Mouse (Mus musculus) 3T3-L1 (cell line): ENCODE results near the gene Fsip1.

Experiments used
- DNase-seq: peaks from one replicate; pipeline ENCODE4 v3.0.0-alpha.2; 2015; ENCODE audit warnings: low read depth, low spot score

The Fsip1 gene

DNA sequence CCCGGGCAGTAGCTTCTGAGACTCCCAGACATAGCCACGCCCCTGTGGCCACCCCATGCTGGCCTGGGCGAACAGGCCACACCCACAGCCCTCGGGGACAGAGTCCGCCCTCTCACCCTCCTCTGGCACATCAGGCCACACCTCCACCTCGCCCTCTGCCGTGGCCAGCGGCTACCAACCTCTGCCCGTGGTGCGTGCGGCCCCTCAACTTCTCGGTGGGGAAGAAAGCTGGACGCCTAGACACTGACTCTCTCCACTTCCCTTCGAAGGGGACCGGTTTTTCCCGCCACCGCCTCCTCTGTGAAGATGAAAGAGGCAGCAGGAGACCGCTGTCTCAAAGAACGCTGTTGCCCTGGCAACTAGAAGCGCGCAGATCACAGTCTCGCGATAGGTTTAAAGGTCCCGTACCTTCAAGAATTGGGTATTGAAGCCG, at the start of gene Fsip1:
Gene Fsip1 (minus strand): TSS at position 346 of the 433 bp plus-strand sequence.
- DNase-seq = peak; percentile 29

- peak; percentile 53 for DNase-seq
Observed at GRCm38 (mm10) chr2:118306522-118306895, 49.7 kb upstream of the Fsip1 start.

DNA sequence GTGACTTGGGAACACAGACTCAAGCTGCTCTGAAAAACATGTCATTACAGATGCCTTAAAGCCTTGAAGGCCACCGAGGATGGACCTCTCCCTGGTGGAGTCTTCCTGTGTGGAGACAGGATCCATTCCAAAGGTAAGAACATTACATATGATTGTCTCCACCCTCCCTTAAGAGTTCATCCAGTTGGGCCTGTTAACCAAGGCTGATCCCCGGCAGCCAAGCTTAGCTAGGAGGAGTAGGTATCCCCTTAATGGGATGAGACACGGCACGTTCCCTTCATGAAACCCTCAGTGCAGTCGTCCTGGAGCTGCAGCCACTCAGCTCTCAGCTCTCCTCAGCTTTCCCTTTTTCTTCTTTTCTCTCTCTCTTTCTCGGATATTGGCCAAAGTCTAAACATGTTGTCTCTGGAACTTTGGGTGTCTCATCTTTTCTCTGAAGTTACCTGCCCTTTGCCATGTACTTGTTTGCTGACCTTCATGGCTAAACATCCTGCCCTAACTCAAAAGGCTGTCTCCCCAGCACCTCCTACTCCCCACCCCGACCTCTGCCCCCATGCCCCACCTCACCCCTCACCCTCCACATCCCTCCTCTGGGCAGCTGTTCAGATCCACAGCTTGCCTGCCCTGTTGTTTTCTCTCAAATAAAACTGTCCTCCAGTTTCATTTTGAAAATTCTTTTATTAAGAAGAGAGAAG, 49.2 kb upstream of the Fsip1 start:
- no peak for DNase-seq

DNA sequence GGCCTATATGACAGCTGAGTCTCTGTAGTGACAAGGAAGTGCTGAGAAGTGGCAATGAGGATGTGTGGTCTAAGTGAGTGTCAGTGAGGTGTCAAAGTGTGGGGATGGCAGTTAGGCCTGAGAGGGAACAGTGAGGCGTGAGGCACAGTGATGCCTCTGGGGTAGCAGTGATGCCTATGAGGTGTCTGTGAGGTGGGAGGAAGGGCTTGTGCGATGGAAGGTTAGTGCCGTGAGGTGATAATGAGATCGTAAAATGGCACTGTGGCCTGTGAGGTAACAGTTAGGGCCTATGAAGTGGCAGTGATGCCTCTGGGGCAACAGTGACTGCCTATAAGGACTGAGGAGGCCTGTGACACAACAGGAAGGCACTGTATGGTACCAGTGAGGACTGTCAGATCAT, 46.7 kb upstream of the Fsip1 start:
- DNase-seq = no peak

GRCm38 (mm10) chr2:118301656-118302055, 44.9 kb upstream of the Fsip1 start:
- no peak for DNase-seq

- DNase-seq = no peak
Observed at GRCm38 (mm10) chr2:118301041-118301545, 44.3 kb upstream of the Fsip1 start.

DNA sequence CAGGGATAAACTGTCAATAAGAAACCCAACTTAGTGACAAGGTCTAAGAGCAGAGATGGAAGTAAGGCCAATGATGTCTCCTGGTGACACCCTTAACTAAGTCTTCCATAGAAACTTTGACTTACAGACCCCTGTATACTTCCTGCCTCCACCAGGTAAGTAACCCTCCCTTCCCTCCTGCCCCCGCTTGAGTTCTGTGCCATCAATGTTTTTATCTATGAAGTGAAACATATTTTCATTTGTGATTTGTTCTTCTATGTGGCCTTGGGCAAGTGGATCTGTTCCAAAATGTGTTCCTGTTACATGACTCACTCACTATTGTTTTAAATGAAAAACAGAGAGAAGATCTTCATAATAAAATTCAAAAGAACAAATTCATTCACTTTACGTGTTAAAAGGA, 43.2 kb upstream of the Fsip1 start:
- no peak for DNase-seq

DNA sequence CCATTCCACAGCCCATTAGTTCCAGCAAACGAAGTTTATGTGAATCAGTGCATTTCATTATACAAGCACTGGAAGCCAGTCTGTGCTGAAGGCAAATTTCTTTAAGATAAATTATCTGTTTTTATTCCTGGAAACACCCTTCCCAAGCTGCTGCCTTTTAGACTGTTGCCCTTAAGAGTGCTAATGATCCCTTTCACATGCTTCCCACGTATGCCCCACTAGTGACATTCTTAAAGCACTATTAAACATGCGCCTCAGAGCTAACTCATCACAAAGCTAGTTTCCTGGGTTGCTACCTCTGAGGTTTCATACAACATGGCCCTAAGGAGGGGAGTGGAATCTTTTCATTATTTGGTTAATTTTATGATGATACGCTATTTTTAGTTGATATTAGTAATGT, 41.8 kb upstream of the Fsip1 start:
- no peak for DNase-seq

GRCm38 (mm10) chr2:118297966-118298365, 41.2 kb upstream of the Fsip1 start:
- DNase-seq = peak; percentile 74

DNA sequence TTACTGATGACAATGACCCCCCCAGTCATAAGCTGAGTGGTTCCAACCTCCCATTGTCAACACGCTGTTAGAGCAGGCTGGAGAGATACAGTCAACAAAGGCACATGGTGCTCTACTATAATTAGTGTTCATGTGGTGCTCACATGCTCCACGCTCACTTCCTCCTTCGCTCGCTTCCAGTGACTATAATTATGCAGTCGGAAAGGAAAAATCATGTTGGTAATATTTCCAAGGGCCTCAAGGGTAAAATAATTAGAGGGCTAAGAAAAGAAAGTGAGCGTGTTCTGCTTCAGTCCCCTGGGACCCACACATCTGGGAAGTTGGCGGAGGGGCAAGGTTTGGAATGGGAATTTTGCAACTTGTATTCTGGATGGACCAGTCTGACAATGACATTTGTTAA, 38.7 kb upstream of the Fsip1 start:
- DNase-seq = peak; percentile 74

DNA sequence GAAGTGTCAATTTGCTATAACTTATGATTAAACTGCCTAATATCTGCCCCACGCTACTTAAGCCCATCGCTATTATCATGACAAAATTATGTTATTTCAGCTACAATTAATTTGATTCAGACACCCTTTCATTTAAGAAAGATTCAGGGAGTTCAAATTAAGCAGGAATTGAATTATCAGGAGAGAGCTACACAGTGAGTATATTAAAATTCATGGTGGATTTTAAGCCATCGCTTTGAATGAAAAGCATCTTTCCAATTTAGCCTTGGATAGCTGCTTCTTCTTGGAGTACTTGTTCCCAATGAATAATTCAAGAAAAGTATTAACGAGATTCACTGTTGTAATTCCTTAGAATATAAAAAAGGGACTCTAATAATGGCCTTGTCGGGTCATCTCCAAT, 36.8 kb upstream of the Fsip1 start:
- DNase-seq = no peak

- peak; percentile 92 for DNase-seq
Observed at GRCm38 (mm10) chr2:118289066-118289460, 32.3 kb upstream of the Fsip1 start.

DNA sequence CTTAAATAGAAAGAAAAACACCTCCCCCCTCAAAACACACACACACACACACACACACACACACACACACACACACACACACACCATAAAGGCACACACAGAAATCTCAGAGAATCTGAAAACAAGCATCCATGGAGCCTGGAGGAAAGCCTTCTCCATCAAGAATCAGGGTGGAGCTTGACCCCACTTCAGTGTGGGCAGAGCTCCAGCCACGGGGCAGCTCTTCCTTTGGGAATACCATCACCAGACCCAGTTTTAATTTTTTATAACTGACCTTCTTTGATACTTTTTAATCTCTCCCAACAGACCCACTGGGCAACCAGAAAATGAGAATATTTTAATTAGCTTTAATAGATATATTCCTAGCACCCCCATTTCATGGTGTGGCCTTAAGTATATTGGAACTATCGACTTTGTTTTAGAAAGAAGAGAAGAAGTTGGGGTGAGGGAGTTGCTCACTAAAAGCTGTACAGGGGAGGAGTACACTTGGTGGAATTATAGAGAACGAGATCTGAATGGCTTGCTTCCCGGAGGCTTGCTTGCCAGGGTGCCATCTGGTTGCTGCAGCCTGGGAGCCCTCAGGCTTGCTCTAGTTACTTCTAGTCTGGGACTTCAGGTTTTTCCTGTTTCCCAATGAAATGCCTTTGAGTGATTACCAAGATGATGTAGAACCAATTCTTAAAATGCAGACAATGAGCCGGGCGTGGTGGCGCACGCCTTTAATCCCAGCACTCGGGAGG, 31.7 kb upstream of the Fsip1 start:
- peak; percentile 73 for DNase-seq

DNA sequence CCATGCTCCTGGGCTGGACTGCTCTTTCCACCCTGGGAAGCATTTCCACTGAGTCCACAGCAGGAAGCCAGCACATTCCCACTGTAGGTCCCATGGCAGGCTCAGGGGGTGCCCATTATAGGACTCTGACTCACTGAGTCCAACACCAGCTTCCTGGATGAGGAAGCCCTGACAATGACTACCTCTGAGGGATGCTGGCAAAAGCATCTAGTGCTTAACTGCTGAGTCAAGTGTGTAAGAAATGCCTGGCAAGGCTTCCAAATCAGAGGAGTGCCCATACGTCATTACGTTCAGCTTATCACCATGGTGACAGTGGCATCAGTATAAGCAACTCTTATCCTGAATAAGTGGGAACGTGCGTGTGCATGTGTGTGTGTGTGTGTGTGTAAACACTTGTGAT, 30.9 kb upstream of the Fsip1 start:
- peak; percentile 97 for DNase-seq

- no peak for DNase-seq
Observed at GRCm38 (mm10) chr2:118282467-118282866, 25.7 kb upstream of the Fsip1 start.

- no peak for DNase-seq
Observed at GRCm38 (mm10) chr2:118278249-118278648, 21.5 kb upstream of the Fsip1 start.

DNA sequence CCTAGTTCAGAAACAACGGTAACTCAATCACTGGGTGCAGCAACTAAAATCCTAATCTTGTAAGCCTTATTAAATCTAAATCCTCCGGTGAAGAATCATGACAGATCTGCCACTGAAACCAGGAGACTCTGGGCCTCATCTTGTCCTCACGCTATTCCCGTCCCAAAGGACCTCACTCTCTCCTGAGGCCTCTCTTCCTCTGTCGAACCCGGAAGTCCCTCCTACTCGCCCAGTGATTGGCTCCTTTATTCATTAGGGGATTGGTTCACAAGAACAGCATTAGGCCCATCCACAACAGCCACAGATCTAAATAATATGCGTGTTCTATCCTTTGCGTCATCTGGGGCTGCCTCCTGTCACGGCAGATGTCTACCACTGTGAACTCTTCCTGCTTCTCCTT, 14.8 kb upstream of the Fsip1 start:
- no peak for DNase-seq

GRCm38 (mm10) chr2:118270213-118270612, 13.4 kb upstream of the Fsip1 start:
- no peak for DNase-seq

DNA sequence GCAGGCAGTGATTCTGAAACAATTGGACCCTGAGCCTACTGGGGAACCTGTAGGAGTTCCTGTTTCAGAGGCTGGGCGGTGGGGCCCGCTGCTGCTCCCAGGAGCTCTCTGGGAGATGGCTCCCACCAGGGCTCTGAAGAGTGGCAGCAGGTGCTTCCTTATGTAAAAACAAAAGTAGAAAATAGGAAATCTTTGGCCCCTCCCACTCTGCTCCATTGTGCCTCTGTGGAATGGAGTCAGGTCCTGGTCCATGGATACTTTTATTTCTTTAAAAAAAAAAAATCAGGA, 7.1 kb upstream of the Fsip1 start:
- no peak for DNase-seq

GRCm38 (mm10) chr2:118263151-118263913, 6.6 kb upstream of the Fsip1 start:
- peak; percentile 85 for DNase-seq

GRCm38 (mm10) chr2:118262673-118263072, 5.9 kb upstream of the Fsip1 start:
- DNase-seq = no peak

DNA sequence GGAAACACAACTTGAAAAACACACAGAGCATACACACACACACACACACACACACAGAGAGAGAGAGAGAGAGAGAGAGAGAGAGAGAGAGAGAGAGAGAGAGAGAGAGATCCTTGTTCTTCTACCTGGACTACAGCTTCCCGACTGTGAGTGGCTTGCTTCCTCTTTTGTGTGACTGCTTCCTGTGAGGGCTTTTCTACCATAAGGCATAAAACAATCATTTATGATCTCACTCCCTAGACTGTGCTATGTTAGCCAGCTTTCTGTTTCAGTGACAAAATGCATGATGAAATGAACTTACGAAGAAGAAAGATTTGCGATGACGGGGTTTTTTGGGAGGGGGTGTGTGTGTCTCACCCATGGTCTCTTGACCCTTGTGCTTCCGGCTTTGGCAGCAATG, 3.0 kb upstream of the Fsip1 start:
- DNase-seq = no peak

- no peak for DNase-seq
Observed at GRCm38 (mm10) chr2:118257094-118257493, 328 bp upstream of the Fsip1 start.
